Mouse (Mus musculus) liver, embryonic 14.5 days (tissue): ENCODE results near the gene Aqp12. TPM values are rescaled to one million over a fixed set of nuclear protein-coding genes. Genes with fewer than 3 reads are reported as not detected.
"Not testable (repeated sequence)": the region's sequence is repeated elsewhere in the genome, so short reads cannot be mapped to it uniquely, and the experiment has no call there.

Experiments used
- ATAC-seq: fragments of 200-750 bp; cut with Nextera tagmentation; 2 replicates; pipeline ENCODE4 v1.8.0; 2017; ENCODE audit warnings: moderate number of reproducible peaks, mild to moderate bottlenecking, moderate library complexity; ENCODE audit not compliant: insufficient read depth
- DNase-seq, 3 experiments: peaks; one replicate each; pipeline ENCODE4 v3.0.0-alpha.2; 2012 to 2013; ENCODE audit warnings: low read depth in 3 of 3, low spot score in 3 of 3
- H3K27ac ChIP-seq: fragments of 300-500 bp; sonication (generic); 2 replicates; pipeline ENCODE4 v1.5.1; 2014; ENCODE audit warnings: moderate library complexity, mild to moderate bottlenecking, control low read depth, inconsistent platforms
- H3K27me3 ChIP-seq: fragments of 300-500 bp; sonication (generic); 2 replicates; pipeline ENCODE4 v1.6.1; 2014; ENCODE audit warnings: mild to moderate bottlenecking, low read length, moderate library complexity; ENCODE audit not compliant: control insufficient read depth, insufficient read depth
- H3K36me3 ChIP-seq: fragments of 300-500 bp; sonication (generic); replicated peaks from 2 replicates; pipeline ENCODE4 v1.6.1; 2014; ENCODE audit warnings: low read depth; ENCODE audit not compliant: control insufficient read depth, insufficient read depth
- H3K4me1 ChIP-seq, 2 experiments: fragments of 200-500 bp in 1 of 2; fragments of 300-500 bp in 1 of 2; sonication (generic) in 1 of 2; replicated peaks; 2 replicates each; pipeline ENCODE4 v1.6.1; 2012 to 2014; ENCODE audit warnings: antibody characterized with exemption in 1 of 2, inconsistent platforms in 1 of 2, low read length in 1 of 2; ENCODE audit not compliant: control insufficient read depth in 2 of 2, insufficient read depth in 2 of 2
- H3K4me2 ChIP-seq: fragments of 300-500 bp; sonication (generic); 2 replicates; pipeline ENCODE4 v1.6.1; 2014; ENCODE audit warnings: low read depth, mild to moderate bottlenecking, control low read depth, moderate library complexity
- H3K4me3 ChIP-seq, 2 experiments: fragments of 200-500 bp in 1 of 2; fragments of 300-500 bp in 1 of 2; sonication (generic) in 1 of 2; 2 replicates each; pipeline ENCODE4 v1.5.1; 2012 to 2014; ENCODE audit warnings: low read depth in 2 of 2, low read length in 2 of 2, mild to moderate bottlenecking in 2 of 2, control low read depth in 1 of 2, inconsistent platforms in 1 of 2, moderate library complexity in 1 of 2; ENCODE audit not compliant: insufficient read depth in 1 of 2
- H3K9ac ChIP-seq: fragments of 300-500 bp; sonication (generic); replicated peaks from 2 replicates; pipeline ENCODE4 v1.6.1; 2014; ENCODE audit warnings: mild to moderate bottlenecking, control low read depth, moderate library complexity
- H3K9me3 ChIP-seq: fragments of 300-500 bp; sonication (generic); 2 replicates; pipeline ENCODE4 v1.6.1; 2016; ENCODE audit warnings: low read length, mixed read lengths; ENCODE audit not compliant: control insufficient read depth
- CTCF ChIP-seq: IDR thresholded peaks from 2 replicates; pipeline ENCODE4 v1.5.1; 2016; ENCODE audit warnings: antibody characterized with exemption, low read depth, control low read depth
- EP300 ChIP-seq: IDR thresholded peaks from 2 replicates; pipeline ENCODE4 v1.6.1; 2016; ENCODE audit warnings: antibody characterized with exemption, low read depth
- WGBS: fragments of 180-500 bp; shearing (Covaris S2); extraction: QIAGEN DNeasy Blood & Tissue Kit; methylation state at CpG from one replicate; pipeline ENCODE4 v1.1.7; 2014; ENCODE audit not compliant: insufficient replicate concordance; 5-methylcytosine and 5-hydroxymethylcytosine counted together
- polyA plus RNA-seq, 2 experiments: library from polyadenylated mRNA; depleted of rRNA in 1 of 2; stranded (reverse) in 1 of 2; unstranded in 1 of 2; fragments of >200 nt; fragmentation: Nextera tagmentation in 1 of 2; extraction: Ambion mirVana in 1 of 2; gene quantifications; 2 replicates each; pipeline versions ENCODE4 v1.2.1 to v1.2.3; 2012 to 2014

Gene Aqp12
- polyA plus RNA-seq (2012; rRNA removed) = not detected in 2 replicates
- polyA plus RNA-seq (2014; fragmentation: Nextera tagmentation; extraction: Ambion mirVana) = not detected in 2 replicates

GRCm38 (mm10) chr1:93006061-93006460 lies at the start of gene Aqp12:
Gene Aqp12, plus strand, starts transcription at chr1:93006334.
- no peaks in the 10 kb centered on the region for H3K27me3 ChIP-seq
- ATAC-seq = no peak
- 56% methylated on average over 7 of the region's 7 CpGs for WGBS
- H3K9ac ChIP-seq = no peak within 1 kb of the TSS
- H3K36me3 ChIP-seq = no peaks in the 10 kb centered on the region
- DNase-seq = no peak
- H3K4me1 ChIP-seq = no peaks in the 10 kb centered on the region
- no peak within 1 kb of the TSS for H3K27ac ChIP-seq
- no peaks in the 10 kb centered on the region for H3K9me3 ChIP-seq
- no peak within 1 kb of the TSS for H3K4me2 ChIP-seq
- no peak within 1 kb of the TSS for H3K4me3 ChIP-seq
- TF ChIP-seq EP300 (no peak), CTCF (no peak)

DNA sequence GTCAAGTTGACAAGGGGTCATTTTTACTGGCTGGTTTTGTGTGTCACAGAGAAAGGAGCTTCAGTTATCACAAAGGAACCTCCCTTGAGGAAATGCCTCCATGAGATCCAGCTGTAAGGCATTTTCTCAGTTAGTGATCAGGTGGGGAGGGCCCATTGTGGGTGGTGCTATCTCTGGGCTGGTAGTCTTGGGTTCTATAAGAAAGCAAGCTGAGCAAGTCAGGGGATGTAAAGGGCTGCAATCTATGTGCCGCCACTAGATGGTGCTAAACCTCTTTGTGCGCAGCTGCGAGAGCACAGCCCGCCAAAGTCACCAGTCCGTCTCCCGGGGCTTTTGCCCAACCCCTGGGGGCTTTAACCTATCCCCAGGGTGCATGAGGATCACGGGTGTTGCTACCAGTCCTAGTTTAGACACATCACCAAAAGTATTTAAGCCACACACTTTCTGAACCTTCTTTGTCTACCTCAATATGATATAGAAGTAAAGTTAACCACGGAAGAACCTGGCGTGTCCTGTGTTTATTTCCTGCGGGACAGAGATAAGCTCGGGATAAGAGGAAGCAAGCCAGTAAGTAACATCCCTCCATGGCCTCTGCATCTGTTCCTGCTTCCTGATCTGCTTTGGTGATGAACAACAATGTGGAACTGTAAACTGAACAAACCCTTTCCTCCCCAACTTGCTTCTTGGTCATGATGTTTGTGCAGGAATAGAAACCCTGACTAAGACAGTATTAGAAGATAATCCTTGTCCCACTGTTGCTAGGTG lies 49.4 kb upstream of the Aqp12 start:
- H3K27ac ChIP-seq, DNase-seq, H3K4me1 ChIP-seq, H3K36me3 ChIP-seq, H3K9me3 ChIP-seq, H3K9ac ChIP-seq, H3K27me3 ChIP-seq: not testable (repeated sequence)
- Histone ChIP-seq H3K4me2 (peak overlapping the region; percentile 41), H3K4me3 (peak overlapping the region in 1 of 2 experiments; percentile 16; a peak in 2 of 4 replicates)
- TF ChIP-seq CTCF = peak; percentile 76
- ATAC-seq = peak; percentile 50; the same call in 1 of the 2 replicates
- WGBS = 3% methylated on average over 11 of the region's 11 CpGs

- H3K4me2 ChIP-seq = no peak overlapping the region
- ATAC-seq (no peak), DNase-seq (no peak)
- 59% methylated on average over 1 of the region's 1 CpGs for WGBS
- H3K9me3 ChIP-seq = no peaks in the 10 kb centered on the region
- H3K36me3 ChIP-seq = no peaks in the 10 kb centered on the region
- 0 out of 4 replicates have a peak, but pooled peaks cover 0 to 2% of the 10 kb centered on the region in 2 experiments for H3K4me1 ChIP-seq
- H3K9ac ChIP-seq = no peak overlapping the region
- H3K27me3 ChIP-seq = no peaks in the 10 kb centered on the region
- TF ChIP-seq EP300 (no peak), CTCF (no peak)
- H3K27ac ChIP-seq = no peak overlapping the region
- no peak overlapping the region for H3K4me3 ChIP-seq
Observed at GRCm38 (mm10) chr1:92958999-92959398, 47.1 kb upstream of the Aqp12 start.

DNA sequence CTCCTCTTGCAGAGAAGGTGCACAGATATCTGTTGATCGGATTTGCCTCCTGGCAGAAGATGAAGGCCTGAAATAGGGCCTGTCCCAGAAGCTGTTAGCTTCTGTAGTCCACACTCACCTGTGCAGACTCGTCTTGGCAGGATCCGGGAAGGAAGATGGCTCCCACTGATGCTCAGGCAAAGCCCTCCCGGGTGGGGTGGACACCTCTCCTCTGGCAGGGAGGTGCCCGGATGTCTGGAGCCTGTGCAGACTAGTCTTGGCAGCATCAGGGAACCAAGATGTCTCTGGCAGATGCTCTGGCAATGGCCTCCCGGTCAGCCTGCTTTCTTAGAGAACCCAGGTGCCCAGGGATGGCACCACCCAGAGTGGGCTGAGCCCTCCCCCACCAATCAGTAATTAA lies 35.3 kb upstream of the Aqp12 start:
- H3K27ac ChIP-seq, H3K36me3 ChIP-seq, H3K27me3 ChIP-seq, H3K9me3 ChIP-seq, DNase-seq, H3K9ac ChIP-seq, H3K4me3 ChIP-seq, H3K4me1 ChIP-seq, ATAC-seq, H3K4me2 ChIP-seq: not testable (repeated sequence)
- WGBS = 66% methylated on average over 6 of the region's 6 CpGs

DNA sequence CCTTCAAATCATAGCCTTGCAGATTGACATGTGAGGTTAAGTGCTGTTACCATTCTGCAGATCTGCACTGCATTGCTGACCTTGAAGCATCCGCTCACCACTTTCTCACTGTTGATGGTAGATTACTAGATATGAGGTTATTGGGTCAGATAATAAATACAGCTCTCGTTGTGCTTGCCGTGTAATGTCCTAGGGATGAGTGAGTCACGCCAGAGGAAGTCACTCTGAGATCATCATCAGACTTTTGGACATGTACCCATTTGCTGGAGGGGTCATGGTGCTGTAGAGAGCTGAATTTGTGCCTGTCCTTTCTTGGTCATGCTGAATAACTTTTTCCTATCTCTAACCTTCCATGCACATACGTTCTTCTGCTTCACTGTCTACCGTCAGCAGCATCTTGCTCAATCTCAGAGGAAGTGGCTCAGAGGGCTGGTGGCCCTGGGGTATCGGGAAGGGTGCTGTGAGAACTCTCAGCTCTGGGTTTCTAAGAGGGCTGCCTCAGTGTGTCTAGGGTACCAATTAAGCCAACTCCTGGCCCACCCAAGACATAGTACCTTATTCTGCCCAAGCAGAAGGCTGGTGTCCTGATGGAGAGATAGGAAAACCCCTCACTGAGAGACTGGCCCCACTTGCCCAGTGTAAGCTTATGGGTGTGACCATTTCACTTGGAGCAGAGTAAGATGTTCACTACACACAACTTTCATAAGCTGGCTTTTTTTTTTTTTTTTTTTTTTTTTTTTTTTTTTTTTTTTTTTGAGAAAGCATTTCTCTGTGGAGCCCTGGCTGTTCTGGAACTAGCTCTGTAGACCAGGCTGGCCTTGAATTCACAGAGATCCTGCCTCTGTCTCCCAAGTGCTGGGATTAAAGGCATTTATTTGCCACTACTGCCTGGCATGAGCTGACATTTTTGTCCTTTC lies 34.0 kb upstream of the Aqp12 start:
- Histone ChIP-seq H3K27me3 (no peaks in the 10 kb centered on the region), H3K36me3 (no peaks in the 10 kb centered on the region), H3K4me2 (no peak overlapping the region), H3K4me3 (no peak overlapping the region), H3K9me3 (no peaks in the 10 kb centered on the region), H3K9ac (no peak overlapping the region), H3K27ac (no peak overlapping the region), H3K4me1 (no peaks in the 10 kb centered on the region)
- ATAC-seq (no peak), DNase-seq (peak in 1 of 3 experiments; percentile 27)
- no peak for TF ChIP-seq CTCF
- TF ChIP-seq EP300 = no peak
- WGBS = 36% methylated on average over 7 of the region's 7 CpGs
